ENCODE assay signal across 18 mouse cellular contexts in genomic region chr12:14871336-14871910, GRCm38 (mm10).
DNase-seq lines count a peak whose midpoint lies in the region; ATAC-seq lines count a peak whose summit lies in the region.
"Had no signal": no experiment of that assay in that cellular context is flagged by ENCODE, and none has a peak within 500 bp of the region (broad histone marks: within the 10 kb centered on the region; RNA-seq: fewer than 3 reads in every experiment).

No protein-coding gene starts in this region.

- peak; percentile 95 for ATAC-seq in frontal cortex, adult (ENCODE audit: low TSS enrichment)
- ATAC-seq: intestine, embryonic 16.5 days had no signal

- no peak for DNase-seq in frontal cortex, postnatal 25 days (ENCODE audit: low spot score in 2 of 2)
- DNase-seq in layer of hippocampus, postnatal 14 days (ENCODE audit: low spot score in 2 of 2): peak; percentile 2 to 26
- DNase-seq in layer of hippocampus, postnatal 10 days (ENCODE audit: low spot score in 2 of 2): no peak
- peak; percentile 5 for DNase-seq in right cerebral cortex, adult 18-20 months
- no peak for DNase-seq in right cerebral cortex, postnatal 25 days
- no peak for DNase-seq in gastrocnemius, adult 8-10 months (ENCODE audit: low spot score in 2 of 2)
- no peak for DNase-seq in thymus, postnatal 36 days
- DNase-seq: adrenal gland, postnatal 36 days; B cell, adult 2 months; cerebellum, adult 8-10 months; gastrocnemius, postnatal 36 days; kidney, postnatal 36 days; liver, embryonic 13.5 days; lung, embryonic 14.5 days; lung, postnatal 36 days; right cerebral cortex, postnatal 4 days had no signal

Comparison
In these comparisons a context has a peak if more than half of its experiments do, and no peak if none do; other contexts are left out.
1. DNase-seq: peak in layer of hippocampus, postnatal 14 days (2 of 2) and right cerebral cortex, adult 18-20 months (single experiment); none in frontal cortex, postnatal 25 days (0 of 2), layer of hippocampus, postnatal 10 days (0 of 2), right cerebral cortex, postnatal 25 days (single experiment), gastrocnemius, adult 8-10 months (0 of 2) and thymus, postnatal 36 days (0 of 2).